Mouse (Mus musculus): Measurements from ENCODE around the gene E2f8. TPM values are rescaled to one million over a fixed set of nuclear protein-coding genes. Genes with fewer than 3 reads are reported as not detected.

E2f8 gene
- 5.7 and 7.6 TPM in 2 replicates for polyA plus RNA-seq (2012; rRNA removed)

- TF ChIP-seq POLR2A (IDR thresholded peaks at IDR 0.05; ENCODE audit: borderline replicate concordance, extremely low read depth, insufficient read depth, insufficient read length, poor library complexity, severe bottlenecking) (0 out of 2 replicates have a peak, but pooled peaks have one; percentile 34), CTCF (IDR thresholded peaks at IDR 0.05; ENCODE audit: borderline replicate concordance, extremely low read depth, insufficient read depth, insufficient read length) (no peak)
- peak; percentile 82 for DNase-seq (ENCODE audit: low read depth)
These were observed at the start of gene E2f8 for GRCm38 (mm10) chr7:48881486-48881885. Gene E2f8 (minus strand): TSS chr7:48881596.

GRCm38 (mm10) chr7:48930399-48930798 lies 49.0 kb upstream of the E2f8 start:
- TF ChIP-seq POLR2A (IDR thresholded peaks at IDR 0.05; ENCODE audit: borderline replicate concordance, extremely low read depth, insufficient read depth, insufficient read length, poor library complexity, severe bottlenecking) (no peak), CTCF (IDR thresholded peaks at IDR 0.05; ENCODE audit: borderline replicate concordance, extremely low read depth, insufficient read depth, insufficient read length) (no peak)
- peak; percentile 43 for DNase-seq (ENCODE audit: low read depth)

GRCm38 (mm10) chr7:48928364-48928763 lies 47.0 kb upstream of the E2f8 start:
- peak; percentile 69 for DNase-seq (ENCODE audit: low read depth)
- TF ChIP-seq POLR2A (IDR thresholded peaks at IDR 0.05; ENCODE audit: borderline replicate concordance, extremely low read depth, insufficient read depth, insufficient read length, poor library complexity, severe bottlenecking): no peak
- TF ChIP-seq CTCF (IDR thresholded peaks at IDR 0.05; ENCODE audit: borderline replicate concordance, extremely low read depth, insufficient read depth, insufficient read length): peak; percentile 88

GRCm38 (mm10) chr7:48925214-48925613 lies 43.8 kb upstream of the E2f8 start:
- no peak for TF ChIP-seq POLR2A (IDR thresholded peaks at IDR 0.05; ENCODE audit: borderline replicate concordance, extremely low read depth, insufficient read depth, insufficient read length, poor library complexity, severe bottlenecking)
- TF ChIP-seq CTCF (IDR thresholded peaks at IDR 0.05; ENCODE audit: borderline replicate concordance, extremely low read depth, insufficient read depth, insufficient read length): no peak
- DNase-seq (ENCODE audit: low read depth): no peak

- DNase-seq (ENCODE audit: low read depth): no peak
- no peak for TF ChIP-seq CTCF (IDR thresholded peaks at IDR 0.05; ENCODE audit: borderline replicate concordance, extremely low read depth, insufficient read depth, insufficient read length)
- no peak for TF ChIP-seq POLR2A (IDR thresholded peaks at IDR 0.05; ENCODE audit: borderline replicate concordance, extremely low read depth, insufficient read depth, insufficient read length, poor library complexity, severe bottlenecking)
These were observed 42.2 kb upstream of the E2f8 start for GRCm38 (mm10) chr7:48923620-48924019.

GRCm38 (mm10) chr7:48918389-48918788 lies 37.0 kb upstream of the E2f8 start:
- TF ChIP-seq POLR2A (IDR thresholded peaks at IDR 0.05; ENCODE audit: borderline replicate concordance, extremely low read depth, insufficient read depth, insufficient read length, poor library complexity, severe bottlenecking) (no peak), CTCF (IDR thresholded peaks at IDR 0.05; ENCODE audit: borderline replicate concordance, extremely low read depth, insufficient read depth, insufficient read length) (no peak)
- no peak for DNase-seq (ENCODE audit: low read depth)

GRCm38 (mm10) chr7:48917988-48918387 lies 36.6 kb upstream of the E2f8 start:
- no peak for DNase-seq (ENCODE audit: low read depth)
- TF ChIP-seq POLR2A (IDR thresholded peaks at IDR 0.05; ENCODE audit: borderline replicate concordance, extremely low read depth, insufficient read depth, insufficient read length, poor library complexity, severe bottlenecking) (no peak), CTCF (IDR thresholded peaks at IDR 0.05; ENCODE audit: borderline replicate concordance, extremely low read depth, insufficient read depth, insufficient read length) (no peak)

GRCm38 (mm10) chr7:48917463-48917862 lies 36.1 kb upstream of the E2f8 start:
- no peak for DNase-seq (ENCODE audit: low read depth)
- TF ChIP-seq CTCF (IDR thresholded peaks at IDR 0.05; ENCODE audit: borderline replicate concordance, extremely low read depth, insufficient read depth, insufficient read length): no peak
- no peak for TF ChIP-seq POLR2A (IDR thresholded peaks at IDR 0.05; ENCODE audit: borderline replicate concordance, extremely low read depth, insufficient read depth, insufficient read length, poor library complexity, severe bottlenecking)

- TF ChIP-seq CTCF (IDR thresholded peaks at IDR 0.05; ENCODE audit: borderline replicate concordance, extremely low read depth, insufficient read depth, insufficient read length) (no peak), POLR2A (IDR thresholded peaks at IDR 0.05; ENCODE audit: borderline replicate concordance, extremely low read depth, insufficient read depth, insufficient read length, poor library complexity, severe bottlenecking) (no peak)
- peak; percentile 66 for DNase-seq (ENCODE audit: low read depth)
These were observed 33.5 kb upstream of the E2f8 start for GRCm38 (mm10) chr7:48914630-48915506.

- no peak for DNase-seq (ENCODE audit: low read depth)
- TF ChIP-seq POLR2A (IDR thresholded peaks at IDR 0.05; ENCODE audit: borderline replicate concordance, extremely low read depth, insufficient read depth, insufficient read length, poor library complexity, severe bottlenecking) (no peak), CTCF (IDR thresholded peaks at IDR 0.05; ENCODE audit: borderline replicate concordance, extremely low read depth, insufficient read depth, insufficient read length) (no peak)
These were observed 29.8 kb upstream of the E2f8 start for GRCm38 (mm10) chr7:48911146-48911545.

- no peak for TF ChIP-seq CTCF (IDR thresholded peaks at IDR 0.05; ENCODE audit: borderline replicate concordance, extremely low read depth, insufficient read depth, insufficient read length)
- no peak for TF ChIP-seq POLR2A (IDR thresholded peaks at IDR 0.05; ENCODE audit: borderline replicate concordance, extremely low read depth, insufficient read depth, insufficient read length, poor library complexity, severe bottlenecking)
- peak; percentile 79 for DNase-seq (ENCODE audit: low read depth)
These were observed 28.9 kb upstream of the E2f8 start for GRCm38 (mm10) chr7:48910282-48910681.

- peak; percentile 81 for DNase-seq (ENCODE audit: low read depth)
These were observed 27.9 kb upstream of the E2f8 start for GRCm38 (mm10) chr7:48909342-48909671.

More at GRCm38 (mm10) chr7:48909342-48909671, 27.9 kb upstream of the E2f8 start:
- no peak for TF ChIP-seq CTCF (IDR thresholded peaks at IDR 0.05; ENCODE audit: borderline replicate concordance, extremely low read depth, insufficient read depth, insufficient read length)
- no peak for TF ChIP-seq POLR2A (IDR thresholded peaks at IDR 0.05; ENCODE audit: borderline replicate concordance, extremely low read depth, insufficient read depth, insufficient read length, poor library complexity, severe bottlenecking)

Measured in brain, embryonic 14.5 days (tissue).